Mouse (Mus musculus): ENCODE data around the gene 2010300C02Rik. TPM values are rescaled to one million over a fixed set of nuclear protein-coding genes. Genes with fewer than 3 reads are reported as not detected.

Gene 2010300C02Rik
- total RNA-seq (2023), result not detected in 2 replicates

DNA sequence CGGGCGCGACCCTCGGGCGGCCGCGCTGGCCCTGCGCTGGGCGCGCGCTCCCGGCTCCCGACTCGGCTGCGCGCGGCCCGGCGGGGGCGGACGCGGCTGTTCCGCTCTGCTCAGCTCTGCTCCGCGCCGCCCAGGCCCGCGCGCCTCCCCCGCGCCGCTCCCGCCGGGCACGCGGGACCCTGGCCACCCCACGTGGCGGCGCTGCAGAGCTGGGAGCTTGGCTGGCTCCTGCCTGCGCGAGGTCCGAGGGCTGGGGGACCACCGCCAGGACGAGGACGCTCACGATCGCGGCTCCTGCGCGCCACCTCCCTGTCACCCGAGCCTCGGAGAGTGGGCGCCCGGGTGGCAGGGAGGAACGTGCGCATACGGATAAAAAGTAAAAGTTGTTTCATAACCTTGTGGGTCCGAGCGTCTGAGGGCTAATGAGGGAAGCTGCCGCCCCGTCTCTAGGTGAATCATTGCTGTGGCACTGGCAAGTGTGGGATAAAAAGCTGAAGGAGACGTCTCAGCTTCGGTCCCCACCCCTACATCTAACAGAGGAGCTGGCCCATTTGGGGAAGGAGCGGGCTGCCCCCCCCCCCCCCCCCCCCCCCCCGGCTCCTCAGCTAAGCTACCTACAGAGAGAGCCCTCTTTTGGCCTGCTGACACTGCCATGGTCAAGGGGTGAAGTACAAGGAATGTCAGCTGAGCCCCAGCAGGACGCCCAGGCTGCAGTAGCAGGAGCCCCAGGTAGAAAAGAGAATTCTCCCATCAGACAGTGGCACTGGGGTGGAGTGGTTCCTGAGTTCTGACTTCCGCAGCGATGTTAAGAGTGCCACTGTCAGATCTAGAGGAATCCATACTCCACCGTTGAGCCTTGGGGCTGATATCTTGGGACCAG is at the start of gene 2010300C02Rik:
2010300C02Rik (minus strand) TSS at position 325 of the 880 bp plus-strand sequence.

Other genes starting within 250 kb of the 2010300C02Rik start
- gene Mgat4a, start 179.1 kb downstream of the 2010300C02Rik start, total RNA-seq (2023), result 30.9 and 39.9 TPM in 2 replicates
- 4.8 and 7.6 TPM in 2 replicates for gene Tsga10, start 146.3 kb upstream of the 2010300C02Rik start, total RNA-seq (2023)
- 1.1 TPM in 1 of 2 replicates, not detected in the other for gene Lipt1, start 151.7 kb upstream of the 2010300C02Rik start, total RNA-seq (2023)
- gene Mitd1, start 170.3 kb upstream of the 2010300C02Rik start, total RNA-seq (2023), result 4.4 and 5.1 TPM in 2 replicates
- gene Mrpl30, start 170.4 kb upstream of the 2010300C02Rik start, total RNA-seq (2023), result 39.9 and 71.5 TPM in 2 replicates
- gene Lyg2, start 196.4 kb upstream of the 2010300C02Rik start, total RNA-seq (2023), result not detected in 2 replicates
- gene Lyg1, start 237.7 kb upstream of the 2010300C02Rik start, total RNA-seq (2023), result not detected in 2 replicates